Mouse (Mus musculus): ENCODE data around the gene Prkag1. TPM values are rescaled to one million over a fixed set of nuclear protein-coding genes. Genes with fewer than 3 reads are reported as not detected.

Gene Prkag1
- polyA plus RNA-seq, 1 experiment from 2014 or later, result 91.7 TPM

DNA sequence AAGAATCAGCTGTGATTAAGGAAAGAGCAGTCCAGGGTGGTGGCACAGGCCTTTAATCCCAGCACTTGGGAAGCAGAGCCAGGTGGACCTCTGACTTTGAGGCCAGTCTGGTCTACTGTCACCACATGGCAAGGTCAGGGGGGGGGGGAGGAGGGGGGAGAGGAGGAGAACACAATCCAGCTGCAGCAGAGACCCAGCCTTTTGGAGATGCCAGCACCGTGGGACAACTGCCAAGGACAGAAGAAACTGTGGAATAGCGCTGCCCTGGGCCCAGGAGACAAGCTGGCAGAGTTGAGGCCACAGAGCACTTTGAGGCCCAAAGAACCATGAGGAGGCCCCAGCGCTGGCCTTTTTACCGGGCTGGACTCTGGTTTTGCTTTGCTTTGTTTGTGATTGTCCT, 65.4 kb downstream of the Prkag1 start:
- no peak overlapping the region for H3K4me3 ChIP-seq
- no peaks in the 10 kb centered on the region for H3K36me3 ChIP-seq
- no peak for ATAC-seq (replicated peaks)
- H3K4me2 ChIP-seq (replicated peaks), result no peak overlapping the region
- no peak overlapping the region for H3K27ac ChIP-seq (replicated peaks)
- no peaks in the 10 kb centered on the region for H3K9me3 ChIP-seq
- peaks cover 21% of the 10 kb centered on the region for H3K4me1 ChIP-seq
- H3K9ac ChIP-seq (replicated peaks), result no peak overlapping the region
- peaks cover 18% of the 10 kb centered on the region for H3K27me3 ChIP-seq
- 55% methylated on average over 4 of the region's 4 CpGs for WGBS

Other genes starting within 250 kb of the Prkag1 start
- gene Adcy6, start 221.4 kb downstream of the Prkag1 start, polyA plus RNA-seq (2015; fragmentation: Nextera tagmentation; extraction: Ambion mirVana), result 12.5 and 13.8 TPM in 2 replicates
- gene Cacnb3, start 200.7 kb downstream of the Prkag1 start, polyA plus RNA-seq (2015; fragmentation: Nextera tagmentation; extraction: Ambion mirVana), result 134 and 138 TPM in 2 replicates
- 23.5 and 25.0 TPM in 2 replicates for gene Ddx23, start 168.6 kb downstream of the Prkag1 start, polyA plus RNA-seq (2015; fragmentation: Nextera tagmentation; extraction: Ambion mirVana)
- gene Rnd1, start 154.1 kb downstream of the Prkag1 start, polyA plus RNA-seq (2015; fragmentation: Nextera tagmentation; extraction: Ambion mirVana), result 11.0 and 12.8 TPM in 2 replicates
- gene Ccdc65, start 123.3 kb downstream of the Prkag1 start, polyA plus RNA-seq (2015; fragmentation: Nextera tagmentation; extraction: Ambion mirVana), result 2.3 and 4.3 TPM in 2 replicates
- gene Fkbp11, start 103.3 kb downstream of the Prkag1 start, polyA plus RNA-seq (2015; fragmentation: Nextera tagmentation; extraction: Ambion mirVana), result 3.5 and 3.6 TPM in 2 replicates
- 82.3 and 88.2 TPM in 2 replicates for gene Arf3, start 68.3 kb downstream of the Prkag1 start, polyA plus RNA-seq (2015; fragmentation: Nextera tagmentation; extraction: Ambion mirVana)
- gene Wnt10b, start 53.4 kb downstream of the Prkag1 start, polyA plus RNA-seq (2015; fragmentation: Nextera tagmentation; extraction: Ambion mirVana), result not detected in 2 replicates
- 0.19 and 0.25 TPM in 2 replicates for gene Wnt1, start 41.7 kb downstream of the Prkag1 start, polyA plus RNA-seq (2015; fragmentation: Nextera tagmentation; extraction: Ambion mirVana)
- gene Ddn, start 22.0 kb downstream of the Prkag1 start, polyA plus RNA-seq (2015; fragmentation: Nextera tagmentation; extraction: Ambion mirVana), result 0.46 and 0.47 TPM in 2 replicates
- 13.9 and 14.3 TPM in 2 replicates for gene Kmt2d, start 39.7 kb upstream of the Prkag1 start, polyA plus RNA-seq (2015; fragmentation: Nextera tagmentation; extraction: Ambion mirVana)
- 42.7 and 46.4 TPM in 2 replicates for gene Rhebl1, start 63.0 kb upstream of the Prkag1 start, polyA plus RNA-seq (2015; fragmentation: Nextera tagmentation; extraction: Ambion mirVana)
- gene Dhh, start 67.0 kb upstream of the Prkag1 start, polyA plus RNA-seq (2015; fragmentation: Nextera tagmentation; extraction: Ambion mirVana), result 0.52 and 0.68 TPM in 2 replicates
- gene Lmbr1l, start 86.7 kb upstream of the Prkag1 start, polyA plus RNA-seq (2015; fragmentation: Nextera tagmentation; extraction: Ambion mirVana), result 43.2 and 45.2 TPM in 2 replicates
- gene Tuba1b, start 103.0 kb upstream of the Prkag1 start, polyA plus RNA-seq (2015; fragmentation: Nextera tagmentation; extraction: Ambion mirVana), result 1,138 and 1,204 TPM in 2 replicates
- not detected in 2 replicates for gene Gm49450, start 122.0 kb upstream of the Prkag1 start, polyA plus RNA-seq (2015; fragmentation: Nextera tagmentation; extraction: Ambion mirVana)
- gene Tuba1a, start 122.2 kb upstream of the Prkag1 start, polyA plus RNA-seq (2015; fragmentation: Nextera tagmentation; extraction: Ambion mirVana), result 14,933 and 15,115 TPM in 2 replicates
- gene Tuba1c, start 198.4 kb upstream of the Prkag1 start, polyA plus RNA-seq (2015; fragmentation: Nextera tagmentation; extraction: Ambion mirVana), result 45.7 and 53.5 TPM in 2 replicates
- gene Prph, start 223.7 kb upstream of the Prkag1 start, polyA plus RNA-seq (2015; fragmentation: Nextera tagmentation; extraction: Ambion mirVana), result 0.97 and 1.3 TPM in 2 replicates
- 19.8 and 24.8 TPM in 2 replicates for gene Troap, start 243.1 kb upstream of the Prkag1 start, polyA plus RNA-seq (2015; fragmentation: Nextera tagmentation; extraction: Ambion mirVana)